Mouse (Mus musculus) c-Kit-positive CD71-negative TER-119-negative erythroid progenitor cells, embryonic 14.5 days (primary cell): Measurements from ENCODE around the gene Bach2.

ENCODE experiments used
- DNase-seq: peaks from one replicate; pipeline ENCODE4 v3.0.0-alpha.2; 2013; ENCODE audit warnings: low read depth

The Bach2 gene

DNA sequence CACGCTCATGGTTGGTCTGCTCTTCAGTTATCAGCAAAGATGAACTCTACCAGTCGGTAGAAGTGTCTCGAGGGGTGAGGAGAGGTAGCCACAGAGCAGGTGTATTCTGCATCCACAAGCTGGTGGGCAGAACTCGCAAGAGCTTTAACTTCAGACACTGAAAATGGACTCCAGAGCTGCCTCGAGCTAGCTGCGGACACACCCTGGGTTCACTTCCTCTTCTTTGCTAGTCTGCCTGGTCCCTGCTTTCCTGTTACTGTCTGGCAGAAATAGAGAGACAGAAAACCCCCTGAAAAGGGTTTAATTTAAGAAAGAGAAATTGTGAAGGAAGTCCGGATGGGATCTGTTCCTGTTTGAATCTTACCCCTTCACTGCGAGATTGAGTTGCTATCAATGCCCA lies 326.3 kb downstream of the Bach2 start:
- DNase-seq = no peak

DNA sequence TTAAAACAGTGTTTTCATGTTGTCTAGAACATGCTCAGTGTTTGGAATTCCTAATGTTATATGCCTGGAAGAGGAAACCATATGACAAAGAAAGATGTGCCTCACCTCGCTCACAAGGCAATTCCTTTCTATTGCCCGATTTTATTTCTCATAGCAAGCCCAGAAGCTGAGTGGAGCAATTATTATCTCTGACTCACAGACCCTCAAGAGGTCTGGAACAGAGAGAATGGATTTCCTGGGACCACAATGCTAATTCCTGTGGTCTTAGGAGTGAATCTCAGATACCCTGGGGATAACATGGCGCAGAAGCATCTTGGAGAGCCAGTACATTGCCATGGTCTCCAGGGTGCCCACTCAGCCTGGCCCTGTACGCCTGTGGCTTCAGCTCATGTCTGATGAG lies 330.4 kb downstream of the Bach2 start:
- DNase-seq = no peak

DNA sequence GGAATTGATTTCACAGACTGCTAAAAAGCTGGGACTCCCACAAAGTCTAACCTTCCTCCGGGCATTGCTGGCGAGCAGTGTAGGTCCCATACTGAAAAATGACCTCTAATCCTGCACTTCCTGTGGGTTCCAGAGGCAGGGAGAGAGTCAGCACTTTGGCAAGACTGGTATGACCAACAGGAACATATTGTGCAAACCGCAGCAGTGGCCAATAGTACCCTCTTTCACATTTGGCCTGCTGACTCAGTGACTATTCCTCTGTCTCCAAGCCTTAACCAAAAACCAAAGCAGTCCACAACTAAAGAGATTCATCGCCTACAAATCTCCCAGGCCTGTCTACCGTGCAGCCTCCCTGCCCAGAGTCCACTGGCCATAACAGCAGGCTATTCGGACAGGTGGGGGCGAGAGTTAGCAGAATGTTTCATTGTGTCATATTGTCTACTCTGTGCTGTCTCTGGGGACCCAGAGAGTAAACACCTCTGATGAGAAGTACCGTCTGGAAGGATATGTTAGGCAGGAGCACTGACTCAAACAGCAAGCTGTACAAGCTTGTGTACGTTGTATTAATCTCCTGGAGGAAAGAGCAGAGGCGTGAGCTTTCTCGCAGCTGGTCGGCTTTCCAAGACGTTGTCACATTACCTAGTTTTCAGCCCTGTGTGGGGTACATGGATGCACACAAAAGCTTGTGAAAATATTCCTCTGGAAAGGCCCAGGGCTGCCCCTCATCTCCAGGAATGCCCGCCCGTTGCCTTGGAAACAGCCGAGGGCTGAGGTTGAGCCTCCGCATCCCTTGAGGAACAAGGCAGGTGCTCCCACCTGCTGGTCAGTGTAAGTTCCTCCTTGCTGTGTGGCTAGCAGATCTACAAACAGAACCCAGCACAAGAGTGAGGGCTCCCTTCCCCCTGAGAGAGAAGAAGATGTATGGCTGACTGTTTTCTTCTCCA lies 331.7 kb downstream of the Bach2 start:
- no peak for DNase-seq

DNA sequence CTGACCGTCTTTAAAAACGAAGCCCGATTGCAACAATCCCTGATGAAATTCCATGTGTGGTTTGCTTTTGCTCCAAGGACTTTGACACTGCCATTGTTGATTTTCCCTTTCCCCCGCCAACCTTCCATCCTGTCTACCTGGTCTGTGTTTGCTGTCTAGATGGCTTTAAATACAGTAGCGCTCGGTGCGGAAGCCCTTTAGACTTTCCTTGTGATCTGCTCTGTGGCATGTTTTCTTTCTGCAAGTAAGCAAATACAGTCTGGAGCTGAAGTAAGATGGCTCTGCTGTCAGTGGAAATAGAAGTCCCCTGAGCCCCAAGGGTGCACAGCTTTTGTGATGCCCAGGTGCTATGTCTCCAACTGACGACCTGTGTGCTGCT lies 332.3 kb downstream of the Bach2 start:
- no peak for DNase-seq

DNA sequence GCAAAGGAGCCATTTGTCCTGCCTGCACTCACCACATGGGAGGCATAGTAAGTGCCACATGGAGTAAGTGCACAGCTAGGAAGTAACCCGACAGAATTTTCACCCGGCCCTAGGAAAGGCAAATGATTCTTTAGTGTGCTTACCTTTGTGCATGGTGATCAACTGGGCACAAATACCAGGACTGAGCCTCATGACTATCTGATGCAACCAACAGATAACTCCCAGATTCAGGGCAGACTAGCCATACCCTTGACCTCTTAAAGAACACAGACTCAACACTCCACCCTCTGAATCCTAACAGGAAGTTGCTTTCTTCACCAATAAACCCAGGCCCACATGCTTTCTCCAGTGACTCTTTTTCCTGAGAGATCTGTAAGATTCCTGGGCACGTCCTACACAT lies 332.8 kb downstream of the Bach2 start:
- no peak for DNase-seq

DNA sequence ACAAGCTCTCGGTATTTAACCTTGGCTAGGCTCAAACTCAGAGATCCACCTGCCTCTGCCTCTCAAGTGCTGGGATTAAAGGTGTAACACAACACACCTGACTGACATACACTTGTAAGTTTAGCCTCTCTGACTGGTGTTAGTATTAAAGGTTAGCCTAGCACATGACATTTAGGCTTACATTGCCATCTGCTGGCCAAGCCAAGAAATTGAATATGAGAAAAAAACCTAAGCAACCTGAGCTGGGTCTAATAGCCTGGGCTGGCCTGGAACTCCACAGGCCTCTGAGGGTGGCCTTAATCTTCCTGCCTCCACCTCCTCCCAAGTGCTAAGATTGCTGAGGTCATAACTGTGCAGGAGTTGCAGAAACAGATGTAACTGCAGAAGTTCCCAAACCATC lies 333.5 kb downstream of the Bach2 start:
- DNase-seq = peak; percentile 36

DNA sequence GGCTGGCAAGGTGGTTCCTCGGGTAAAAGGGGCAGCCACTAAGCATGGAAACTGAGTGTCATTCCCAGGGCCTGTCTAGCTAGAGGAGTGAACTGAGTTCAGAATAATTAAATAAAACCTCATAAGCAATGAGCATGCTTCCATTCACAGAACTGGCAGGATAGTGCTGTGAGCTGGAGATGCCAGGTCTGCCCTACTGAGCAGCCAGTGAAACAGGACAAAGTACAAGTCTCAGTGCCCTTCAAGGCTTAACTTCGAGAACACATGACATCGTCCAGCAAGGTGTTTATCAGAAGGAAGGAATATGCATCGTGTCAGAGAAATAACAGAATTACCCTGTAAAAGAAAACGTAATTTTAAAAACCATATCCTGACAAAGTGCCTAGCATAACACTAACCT lies 335.0 kb downstream of the Bach2 start:
- DNase-seq = no peak

DNA sequence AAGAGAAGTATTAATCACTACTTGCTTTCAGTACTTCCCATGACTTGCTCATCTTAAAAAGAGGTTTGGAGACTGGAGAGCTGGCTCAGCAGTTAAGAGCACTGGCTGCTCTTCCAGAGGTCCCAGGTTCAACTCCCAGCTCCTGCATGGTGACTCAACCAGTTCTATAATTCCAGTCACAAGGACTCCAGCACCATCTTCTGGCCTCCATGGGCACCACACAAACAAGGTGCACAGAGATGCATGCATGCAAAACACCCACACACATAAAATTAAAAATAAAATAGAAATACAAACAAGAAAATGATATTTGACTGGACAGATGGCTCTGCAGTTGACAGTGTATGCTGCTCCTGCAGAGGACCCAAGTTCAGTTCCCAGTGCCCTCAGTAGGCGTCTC lies 336.0 kb downstream of the Bach2 start:
- DNase-seq = no peak

DNA sequence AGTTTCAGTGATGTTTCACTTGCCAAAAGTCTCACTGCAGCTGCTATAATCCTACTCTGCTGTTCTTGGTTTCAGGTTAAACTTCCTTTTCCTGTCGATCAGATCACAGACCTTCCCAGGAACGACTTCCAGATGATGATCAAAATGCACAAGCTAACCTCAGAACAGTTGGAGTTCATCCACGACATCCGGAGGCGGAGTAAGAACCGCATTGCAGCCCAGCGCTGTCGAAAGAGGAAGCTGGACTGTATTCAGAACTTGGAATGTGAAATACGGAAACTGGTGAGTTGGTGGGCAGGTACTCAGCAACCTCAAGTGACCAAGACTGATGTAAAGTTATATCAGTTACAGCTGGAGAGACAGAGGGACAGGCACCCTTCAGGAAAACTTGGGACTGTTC lies 336.6 kb downstream of the Bach2 start:
- DNase-seq = no peak

DNA sequence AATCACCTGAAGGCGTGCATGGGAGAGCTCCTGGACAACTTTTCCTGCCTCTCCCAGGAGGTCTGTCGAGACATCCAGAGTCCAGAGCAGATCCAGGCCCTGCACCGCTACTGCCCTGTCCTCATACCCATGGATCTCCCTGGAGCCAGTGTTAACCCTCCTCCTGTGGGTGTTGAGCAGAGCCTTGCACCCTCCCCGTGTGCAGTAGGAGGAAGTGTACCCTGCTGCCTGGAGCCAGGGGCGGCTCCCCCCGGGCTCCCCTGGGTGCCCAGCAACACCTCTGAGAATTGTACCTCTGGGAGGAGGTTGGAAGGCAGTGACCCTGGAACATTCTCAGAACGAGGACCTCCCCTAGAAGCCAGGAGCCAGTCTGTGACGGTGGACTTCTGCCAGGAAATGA lies 341.2 kb downstream of the Bach2 start:
- DNase-seq = no peak

DNA sequence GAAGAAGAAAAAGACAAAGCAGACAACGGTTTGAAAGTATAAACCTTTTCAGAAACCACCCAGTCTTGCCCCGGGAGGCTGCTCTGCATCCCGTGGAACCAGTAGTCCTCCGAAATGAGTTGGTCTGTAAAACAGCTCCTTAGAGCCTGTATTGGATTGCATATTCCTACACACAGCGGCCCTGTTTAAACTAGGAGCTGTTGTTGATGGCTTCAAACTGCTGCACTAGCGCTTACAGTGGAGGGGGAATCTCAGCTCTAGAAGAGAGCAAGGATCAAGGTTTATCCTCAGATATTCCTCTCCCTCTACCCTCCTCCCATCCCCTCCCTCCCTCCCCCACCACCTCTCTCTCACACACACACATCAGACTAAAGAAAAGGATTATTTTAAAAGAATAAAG lies 345.6 kb downstream of the Bach2 start:
- no peak for DNase-seq

DNA sequence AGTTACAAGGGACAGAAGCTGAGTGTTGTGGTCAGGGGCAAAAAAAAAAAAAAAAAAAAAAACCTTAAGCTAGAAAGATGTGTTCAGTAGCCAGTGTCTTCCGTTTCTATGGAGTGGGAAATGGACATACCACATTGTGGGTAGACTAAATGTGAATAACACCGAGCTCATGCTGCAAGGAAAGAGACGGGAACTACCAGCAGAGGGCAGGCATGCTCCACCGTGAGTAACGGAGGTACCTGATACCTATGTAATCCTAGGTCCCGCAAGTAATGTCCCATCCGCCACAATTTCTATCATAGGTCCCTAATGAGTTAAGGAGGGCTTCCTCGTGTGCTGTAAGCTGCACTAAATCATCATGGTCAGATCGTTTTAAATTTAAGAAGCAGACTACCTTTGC lies 348.0 kb downstream of the Bach2 start:
- peak; percentile 66 for DNase-seq

DNA sequence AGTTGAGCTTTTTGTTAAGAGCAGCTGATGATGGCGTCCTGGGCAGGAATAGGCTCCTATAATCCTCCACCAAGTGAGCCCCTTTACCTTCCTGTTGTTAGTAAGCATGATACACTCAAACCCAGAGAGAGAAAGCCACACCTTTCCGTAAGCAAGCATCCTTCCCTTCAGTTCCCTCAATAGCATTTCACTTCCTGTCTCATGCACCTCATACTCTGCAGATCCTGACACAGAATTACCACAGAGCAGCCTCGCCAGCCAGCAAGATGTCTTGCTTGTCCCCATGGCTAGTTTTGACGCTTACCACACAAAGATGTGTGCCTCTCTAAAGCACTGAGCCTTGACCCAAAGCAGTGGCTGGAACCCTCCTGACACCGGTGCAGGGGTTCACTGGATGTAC lies 348.9 kb downstream of the Bach2 start:
- no peak for DNase-seq

DNA sequence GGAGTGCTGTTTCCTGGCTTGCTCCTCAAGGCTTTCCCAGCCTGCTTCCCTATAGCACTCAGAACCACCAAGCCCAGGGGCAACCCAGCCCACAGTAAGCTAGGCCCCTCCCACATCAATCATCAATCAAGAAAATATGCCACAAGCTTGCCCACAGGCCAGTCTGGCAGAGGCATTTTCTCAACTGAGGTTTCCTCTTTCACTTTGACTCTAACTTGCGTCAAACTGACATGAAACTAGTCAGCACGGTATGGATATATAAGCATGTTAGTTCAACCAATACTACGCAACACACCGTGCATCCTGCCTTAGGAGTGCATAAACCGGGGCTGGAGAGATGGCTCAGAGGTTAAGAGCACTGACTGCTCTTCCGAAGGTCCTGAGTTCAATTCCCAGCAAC lies 349.6 kb downstream of the Bach2 start:
- DNase-seq = peak; percentile 32

DNA sequence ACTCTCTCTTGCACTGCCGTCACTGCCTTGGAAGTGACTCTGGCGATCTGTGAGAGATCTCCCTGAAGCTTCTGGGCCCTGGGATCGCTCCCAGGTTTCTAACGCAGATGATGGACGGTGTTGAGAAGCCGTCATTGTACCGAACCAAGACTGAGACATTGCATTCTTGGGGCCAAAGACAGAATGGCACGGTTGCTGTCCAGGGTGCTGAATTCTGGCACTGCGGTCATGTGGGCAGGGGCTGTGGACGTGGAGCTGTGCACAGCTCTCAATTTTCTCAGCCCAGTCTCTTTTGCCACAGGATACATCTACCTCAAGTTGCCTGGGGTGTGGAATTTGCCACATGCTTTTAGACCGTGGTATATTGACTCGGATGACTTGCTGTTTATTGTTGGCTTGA lies 362.5 kb downstream of the Bach2 start:
- DNase-seq = peak; percentile 60

DNA sequence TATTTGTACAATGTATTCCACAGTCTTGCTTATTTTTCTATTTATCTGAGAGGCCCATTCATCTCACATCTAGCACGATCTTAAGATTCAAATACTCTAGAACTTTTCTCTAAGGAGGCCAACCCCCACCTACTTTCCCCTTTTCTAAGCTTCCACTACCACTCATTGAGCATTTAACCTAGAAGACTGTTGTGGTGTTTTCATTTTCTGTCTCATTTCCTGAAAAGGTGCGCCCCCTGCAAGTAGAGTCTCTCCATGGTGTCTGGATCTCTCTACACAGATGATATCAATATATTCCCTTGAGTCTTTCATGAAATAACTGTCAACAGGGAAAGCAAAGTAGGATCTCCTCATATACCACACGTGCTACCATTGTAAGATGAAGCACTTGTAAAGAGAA lies 364.1 kb downstream of the Bach2 start, which contains the start of gene Gja10:
Gene Gja10, minus strand, starts transcription at position 101 of the 400 bp plus-strand sequence.
- DNase-seq = no peak

DNA sequence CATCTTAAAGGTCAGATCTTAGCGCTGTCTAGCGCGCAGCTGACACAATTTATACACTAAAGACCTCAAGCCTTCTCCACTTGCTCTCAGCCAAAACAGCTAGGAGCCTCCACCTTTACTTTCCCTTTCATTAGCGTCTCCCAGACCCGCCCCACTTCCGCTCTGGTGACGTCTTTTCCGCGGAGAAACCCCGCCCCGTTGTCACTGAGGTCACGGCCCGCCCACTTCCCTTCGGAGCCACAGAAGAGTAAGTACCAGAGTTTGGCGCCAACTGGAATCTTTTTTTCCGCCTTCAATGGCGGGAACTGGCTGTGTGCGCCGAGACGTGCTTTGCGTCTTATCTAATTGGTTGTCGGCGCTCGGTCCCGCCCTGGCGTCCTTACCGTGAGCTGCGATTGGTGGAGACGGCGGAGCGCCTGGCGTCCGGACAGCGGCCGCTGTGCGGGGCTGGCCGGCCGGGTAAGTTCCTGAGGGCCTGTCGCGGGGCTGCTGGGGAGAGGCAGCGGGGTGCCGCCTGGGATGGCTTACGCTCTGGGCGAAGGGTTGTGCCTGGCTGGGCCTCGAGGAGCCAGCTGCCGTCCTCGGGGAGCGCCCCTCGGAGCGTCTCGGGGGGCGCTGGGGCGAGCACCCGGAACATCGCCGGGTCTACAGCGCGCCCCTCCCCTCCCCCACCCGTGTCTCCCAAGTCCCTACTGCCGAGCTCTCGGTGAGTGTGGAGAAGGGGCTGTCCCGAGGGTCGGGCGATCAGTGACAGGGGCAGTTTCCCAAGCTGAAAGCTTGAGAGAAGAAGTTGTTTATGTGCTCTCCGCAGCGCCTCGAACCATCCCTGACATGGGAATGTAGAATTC lies 376.7 kb downstream of the Bach2 start, which contains the start of gene Casp8ap2:
Gene Casp8ap2, plus strand, starts transcription at position 418 of the 848 bp plus-strand sequence.
- peak; percentile 99 for DNase-seq

DNA sequence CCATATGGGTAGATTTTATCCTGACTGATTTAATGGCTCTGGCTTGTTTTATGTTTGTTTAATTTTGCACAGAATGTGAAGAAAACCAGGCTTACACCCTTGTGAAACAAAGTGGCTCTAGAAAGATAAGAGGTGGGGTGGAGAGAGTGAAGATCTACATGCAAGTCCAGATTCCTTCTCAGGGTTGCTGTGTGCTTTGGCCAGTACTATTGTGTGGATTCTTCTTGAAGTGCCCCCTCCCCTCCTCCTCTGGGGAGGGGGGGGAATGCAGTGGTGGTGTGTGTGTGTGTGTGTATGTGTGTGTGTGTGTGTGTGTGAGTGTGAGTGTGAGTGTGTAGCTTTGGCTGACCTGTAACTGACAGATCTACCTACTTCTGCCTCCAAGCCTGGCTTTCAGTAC lies 383.0 kb downstream of the Bach2 start:
- DNase-seq = no peak
